Mouse (Mus musculus) brain, embryonic 14.5 days (tissue): Measurements from ENCODE around the gene Ndufb6. TPM values are rescaled to one million over a fixed set of nuclear protein-coding genes. Genes with fewer than 3 reads are reported as not detected.
A peak's percentile ranks its signal among the peaks of the same experiment; 100 is the strongest.

Experiments
- DNase-seq: peaks from one replicate; pipeline ENCODE4 v3.0.0-alpha.2; 2011; ENCODE audit warnings: low read depth
- CTCF ChIP-seq: fragments of 200-500 bp; IDR thresholded peaks from 2 replicates; pipeline ENCODE4 v1.5.1; 2012; ENCODE audit warnings: inconsistent platforms, mild to moderate bottlenecking, moderate library complexity, borderline replicate concordance; ENCODE audit not compliant: insufficient read depth, insufficient read length; ENCODE audit errors: extremely low read depth
- POLR2A ChIP-seq: fragments of 200-500 bp; IDR thresholded peaks from 2 replicates; pipeline ENCODE4 v1.6.1; 2012; ENCODE audit warnings: mild to moderate bottlenecking, inconsistent platforms, borderline replicate concordance; ENCODE audit not compliant: poor library complexity, insufficient read depth, insufficient read length, severe bottlenecking; ENCODE audit errors: extremely low read depth
- polyA plus RNA-seq: library from polyadenylated mRNA; depleted of rRNA; stranded (reverse); fragments of >200 nt; gene quantifications from 2 replicates; pipeline ENCODE4 v1.2.3, GENCODE M21; 2012

Ndufb6 gene
- polyA plus RNA-seq, 1 experiment, result 116 TPM

GRCm38 (mm10) chr4:40289046-40289445 is 9.8 kb upstream of the Ndufb6 start:
- no peak for DNase-seq
- TF ChIP-seq CTCF (no peak), POLR2A (no peak)

GRCm38 (mm10) chr4:40287415-40287814 is 8.2 kb upstream of the Ndufb6 start:
- no peak for DNase-seq

GRCm38 (mm10) chr4:40285582-40285981 is 6.4 kb upstream of the Ndufb6 start:
- peak; percentile 77 for DNase-seq
- no peak for TF ChIP-seq POLR2A
- TF ChIP-seq CTCF, result peak; percentile 65; the same call in 1 of the 2 replicates

More at GRCm38 (mm10) chr4:40287415-40287814, 8.2 kb upstream of the Ndufb6 start:
- TF ChIP-seq POLR2A (no peak), CTCF (no peak)

- no peak for TF ChIP-seq POLR2A
- no peak for TF ChIP-seq CTCF
These were observed 343 bp downstream of the Ndufb6 start for GRCm38 (mm10) chr4:40278880-40279275.

GRCm38 (mm10) chr4:40269430-40270032 is 9.7 kb downstream of the Ndufb6 start, which contains the start of the genes Smim27 and Topors:
Gene Smim27 (plus strand): TSS chr4:40269579.
Gene Topors (minus strand): TSS chr4:40269850.
- peak; percentile 99 for DNase-seq
- TF ChIP-seq CTCF, result no peak
- peak; percentile 49; the same call in 1 of the 2 replicates for TF ChIP-seq POLR2A

More at GRCm38 (mm10) chr4:40278880-40279275, 343 bp downstream of the Ndufb6 start:
- peak; percentile 8 for DNase-seq

GRCm38 (mm10) chr4:40268835-40269234 is 10.4 kb downstream of the Ndufb6 start:
- DNase-seq, result no peak
- no peak for TF ChIP-seq POLR2A
- TF ChIP-seq CTCF, result no peak

- TF ChIP-seq POLR2A, result no peak
- peak; percentile 22; the same call in 1 of the 2 replicates for TF ChIP-seq CTCF
- peak; percentile 98 for DNase-seq
These were observed 10.9 kb downstream of the Ndufb6 start for GRCm38 (mm10) chr4:40268204-40268813.

- no peak for DNase-seq
- no peak for TF ChIP-seq CTCF
- no peak for TF ChIP-seq POLR2A
These were observed 11.5 kb downstream of the Ndufb6 start for GRCm38 (mm10) chr4:40267681-40268080.

GRCm38 (mm10) chr4:40264321-40264720 is 14.9 kb downstream of the Ndufb6 start:
- no peak for DNase-seq
- TF ChIP-seq CTCF, result no peak
- TF ChIP-seq POLR2A, result no peak

- TF ChIP-seq CTCF (no peak), POLR2A (no peak)
- no peak for DNase-seq
These were observed 24.7 kb downstream of the Ndufb6 start for GRCm38 (mm10) chr4:40254385-40255103.

- TF ChIP-seq POLR2A (no peak), CTCF (no peak)
- DNase-seq, result no peak
These were observed 25.5 kb downstream of the Ndufb6 start for GRCm38 (mm10) chr4:40253766-40254165.

- DNase-seq, result no peak
- TF ChIP-seq POLR2A (no peak), CTCF (no peak)
These were observed 28.2 kb downstream of the Ndufb6 start for GRCm38 (mm10) chr4:40250984-40251383.

- TF ChIP-seq CTCF, result no peak
- TF ChIP-seq POLR2A, result no peak
- no peak for DNase-seq
These were observed 35.2 kb downstream of the Ndufb6 start for GRCm38 (mm10) chr4:40244035-40244434.
